Mouse (Mus musculus) cerebellum, postnatal 14 days (tissue): Measurements from ENCODE around the gene Cish.

Experiments
- DNase-seq, 2 experiments: peaks; one replicate each; pipeline ENCODE4 v3.0.0; 2021; ENCODE audit warnings: mixed read lengths in 2 of 2

Gene Cish

DNA sequence AAGGTAGTCTGAATTCAATTTTAAA, at the start of gene Cish:
Gene Cish, plus strand, starts transcription at position 11 of the 25 bp plus-strand sequence.
- DNase-seq = no peak

DNA sequence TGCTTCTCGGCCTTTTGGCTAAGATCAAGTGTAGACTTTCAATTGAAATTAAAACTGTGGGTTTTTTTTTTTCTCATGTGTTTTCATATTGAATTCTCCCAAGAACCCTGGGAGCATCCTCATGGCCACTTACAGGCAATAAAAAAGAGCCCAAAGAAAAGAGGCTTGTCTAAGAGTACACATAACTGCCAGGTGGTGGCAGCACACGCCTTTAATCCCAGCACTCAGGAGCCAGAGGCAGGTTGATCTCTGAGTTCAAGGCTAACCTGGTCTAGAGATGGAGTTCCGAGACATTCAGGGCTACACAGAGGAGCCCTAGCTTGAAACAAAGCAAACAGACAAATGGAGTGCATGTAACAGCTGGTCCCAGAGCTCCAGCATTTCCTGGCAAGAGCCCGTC, 49.7 kb upstream of the Cish start:
- peak; percentile 48 to 52 for DNase-seq

DNA sequence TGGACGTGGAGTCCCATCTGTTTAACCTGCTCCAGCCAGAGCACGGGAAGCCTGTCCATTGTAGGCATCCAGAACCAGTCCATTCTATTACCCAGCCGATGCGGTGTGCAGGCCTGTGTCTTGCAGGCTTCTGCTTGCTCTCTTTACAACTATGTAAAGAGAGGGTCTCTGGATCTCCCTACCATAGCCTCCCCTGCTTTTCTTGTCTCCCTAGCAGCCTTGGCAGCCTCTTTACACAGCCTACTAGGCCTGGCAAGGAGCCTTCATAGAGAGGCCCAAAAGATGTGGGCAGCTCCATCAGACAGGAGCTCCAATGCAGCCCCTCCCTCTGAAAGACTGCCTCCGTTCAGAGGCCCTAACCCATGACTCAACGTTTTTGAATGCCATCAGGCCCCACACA, 46.7 kb upstream of the Cish start:
- DNase-seq = no peak

DNA sequence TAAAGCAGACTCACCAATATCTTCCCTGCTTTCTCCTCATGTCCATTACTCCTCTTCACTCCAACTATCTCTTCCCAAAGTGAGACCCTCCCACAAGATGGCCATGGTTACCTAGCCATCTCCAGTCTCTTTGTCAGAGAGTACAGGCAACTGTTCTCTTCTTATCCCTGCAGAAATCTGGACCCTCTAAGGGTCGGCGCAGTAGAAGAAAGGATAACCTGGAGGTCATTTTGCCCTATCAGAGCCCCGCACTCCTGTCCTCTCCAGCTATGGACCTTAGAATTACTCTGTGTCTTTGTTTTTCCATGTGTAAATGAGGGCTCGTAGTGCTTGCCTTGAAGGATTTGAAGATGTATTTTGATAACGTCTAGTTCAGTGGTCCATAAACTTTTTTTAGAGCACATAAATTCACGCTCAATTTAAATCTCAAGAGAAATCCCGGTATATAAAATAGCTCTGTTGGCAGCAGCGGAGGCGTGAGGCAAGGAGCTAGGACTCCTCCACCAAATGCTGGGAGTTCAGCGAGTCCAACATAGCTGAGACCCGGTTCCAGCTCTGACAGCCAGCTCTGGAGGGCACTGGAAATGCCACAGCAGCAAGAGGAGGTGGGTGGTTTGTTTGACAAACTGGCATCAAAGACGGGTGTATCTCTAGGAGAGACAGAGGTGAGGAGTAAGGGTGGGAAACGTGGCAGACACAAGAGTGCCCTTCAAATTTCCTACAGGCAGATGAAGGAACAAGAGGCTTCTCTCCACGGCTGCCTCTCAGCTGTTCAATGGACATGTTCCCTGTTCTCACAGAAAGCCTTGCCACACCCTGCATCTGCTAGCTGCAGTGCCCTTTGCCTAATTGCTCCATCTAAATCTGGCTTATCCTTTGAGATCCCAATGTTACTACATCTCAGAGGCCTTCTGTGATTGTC, 45.1 kb upstream of the Cish start:
- no peak for DNase-seq

DNA sequence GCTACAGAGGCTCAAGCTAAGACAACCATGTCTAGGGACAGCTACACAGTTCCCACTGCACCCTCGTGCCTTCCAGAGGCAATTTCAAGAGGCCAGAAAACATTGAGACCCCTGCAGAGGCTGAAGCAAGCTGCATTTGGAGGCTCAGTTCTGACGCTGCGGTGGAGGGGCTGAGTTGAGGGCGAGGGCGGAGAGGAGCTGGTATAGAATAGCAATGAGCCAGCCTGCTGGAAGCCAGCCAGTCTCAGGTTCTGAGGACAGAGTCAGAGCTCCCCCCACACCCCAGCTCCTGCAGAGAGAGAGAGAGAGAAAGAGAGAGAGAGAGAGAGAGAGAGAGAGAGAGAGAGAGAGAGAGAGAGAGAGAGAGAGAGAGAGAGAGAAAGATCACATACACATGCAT, 43.7 kb upstream of the Cish start:
- DNase-seq = peak; percentile 65 to 77

DNA sequence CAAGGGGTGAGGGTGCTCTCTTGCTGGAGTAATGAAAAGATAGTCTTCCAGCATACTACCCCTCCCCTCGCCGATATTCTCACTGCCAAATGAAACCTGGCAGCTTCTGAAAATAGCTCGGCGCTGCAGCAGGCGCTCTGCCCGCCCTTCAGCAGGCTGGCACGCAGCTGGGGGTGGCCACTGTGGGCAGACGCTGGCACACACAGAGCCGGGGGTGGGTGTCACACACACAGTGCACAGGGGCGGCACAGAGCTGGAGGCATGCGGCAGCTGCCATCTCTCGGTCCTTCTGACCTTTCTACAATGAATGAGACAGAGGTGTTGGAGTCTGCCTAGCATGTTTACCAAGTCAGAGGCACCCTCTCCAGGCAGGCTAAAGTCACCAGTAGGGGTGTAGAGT, 41.4 kb upstream of the Cish start:
- peak; percentile 86 to 87 for DNase-seq

DNA sequence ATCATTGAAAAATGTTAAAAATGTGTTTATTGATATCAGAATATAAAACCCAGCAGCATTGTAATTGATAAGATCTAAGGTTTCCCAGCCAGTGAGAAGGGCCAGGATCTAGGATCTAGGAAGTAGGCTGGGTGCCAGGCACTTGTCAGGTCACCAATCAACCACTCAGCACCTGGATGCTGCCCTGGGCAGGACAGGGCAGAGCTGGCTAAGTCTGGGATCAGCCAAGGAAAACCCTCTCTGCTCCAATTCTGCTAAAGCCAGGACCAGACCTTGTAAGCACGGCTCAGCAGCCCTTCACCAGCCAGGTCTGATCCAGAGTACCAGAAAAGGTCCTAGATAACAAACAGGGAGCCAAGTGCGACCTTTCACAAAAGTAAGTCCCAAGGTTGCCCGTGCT, 40.9 kb upstream of the Cish start:
- DNase-seq = peak; percentile 59 to 65

DNA sequence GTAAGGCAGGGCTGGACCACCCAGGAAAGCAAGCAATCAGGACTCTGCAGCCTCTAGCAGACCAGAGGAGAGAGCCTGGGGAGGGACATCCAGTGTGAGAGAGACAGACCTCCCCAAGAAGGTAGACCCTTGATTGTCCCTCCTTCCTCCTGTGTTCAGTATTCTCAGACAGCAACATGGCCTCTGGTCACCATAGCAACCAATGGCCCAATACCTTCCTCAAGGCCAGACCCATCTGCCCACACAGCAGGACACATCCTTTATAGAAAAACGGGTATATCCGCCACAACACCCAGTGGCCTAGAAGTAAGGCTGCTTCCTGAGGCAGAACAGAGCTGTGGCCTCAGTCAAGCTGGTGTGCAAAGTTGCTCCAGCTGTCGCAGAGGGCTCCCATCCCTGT, 40.2 kb upstream of the Cish start:
- DNase-seq = peak; percentile 71 to 72

DNA sequence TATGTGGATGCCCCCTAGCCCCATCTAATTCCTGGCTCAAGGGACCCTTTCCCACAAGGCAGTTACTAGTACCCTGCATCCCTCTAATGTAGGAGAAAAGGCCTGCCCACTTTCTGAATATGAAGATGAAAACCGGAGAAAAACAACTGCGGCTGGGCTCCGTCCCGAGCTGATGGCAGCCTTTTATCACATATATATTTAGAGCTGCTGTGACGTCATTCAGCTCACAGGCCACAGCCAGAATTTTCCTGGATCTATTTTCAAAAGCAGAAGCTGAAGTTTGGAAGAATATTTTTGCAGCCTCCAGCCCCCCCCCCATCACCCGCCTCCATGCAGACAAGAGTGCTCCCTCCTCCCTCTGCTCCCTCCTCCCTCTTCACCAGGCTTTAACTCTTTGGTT, 36.3 kb upstream of the Cish start:
- no peak for DNase-seq

DNA sequence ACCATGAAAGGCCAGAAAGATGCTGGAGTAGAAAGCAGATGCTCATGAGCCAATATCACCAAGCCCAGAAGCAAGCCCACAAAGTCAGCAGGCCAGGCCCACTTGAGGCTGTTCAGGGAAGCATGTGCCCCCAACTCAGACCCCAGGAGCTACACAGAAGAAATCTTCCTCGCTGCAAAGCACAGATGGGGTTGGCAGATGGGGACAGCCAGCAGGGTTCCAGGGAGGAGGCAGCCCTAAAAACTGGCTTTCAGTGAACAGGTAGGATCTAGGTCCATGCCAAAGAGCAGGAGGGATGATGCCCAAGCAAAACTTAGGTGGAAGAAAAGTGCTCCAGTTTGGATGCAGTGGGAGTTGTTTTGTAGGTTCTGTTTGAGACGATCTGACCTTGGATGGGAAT, 35.4 kb upstream of the Cish start:
- DNase-seq = peak; percentile 53 to 65

DNA sequence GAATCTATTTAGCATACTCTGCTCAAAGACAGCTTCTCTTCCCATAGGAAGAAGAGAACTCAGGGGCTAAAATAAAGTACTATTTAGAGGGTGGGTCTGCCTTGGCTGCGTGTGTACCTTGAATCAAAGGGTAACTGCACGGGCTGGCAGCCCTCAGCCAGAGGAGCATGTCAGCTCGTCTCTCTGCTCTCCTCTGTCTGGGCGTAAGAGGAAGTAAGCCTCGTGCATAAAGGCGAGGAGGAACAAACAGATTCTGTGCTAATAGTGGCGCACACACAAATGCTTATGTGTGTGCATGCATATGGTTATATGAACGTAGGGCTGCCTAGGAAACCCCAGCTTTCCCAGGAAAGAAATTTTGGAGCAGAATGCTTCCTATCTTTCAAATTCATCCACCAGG, 35.0 kb upstream of the Cish start:
- no peak for DNase-seq

DNA sequence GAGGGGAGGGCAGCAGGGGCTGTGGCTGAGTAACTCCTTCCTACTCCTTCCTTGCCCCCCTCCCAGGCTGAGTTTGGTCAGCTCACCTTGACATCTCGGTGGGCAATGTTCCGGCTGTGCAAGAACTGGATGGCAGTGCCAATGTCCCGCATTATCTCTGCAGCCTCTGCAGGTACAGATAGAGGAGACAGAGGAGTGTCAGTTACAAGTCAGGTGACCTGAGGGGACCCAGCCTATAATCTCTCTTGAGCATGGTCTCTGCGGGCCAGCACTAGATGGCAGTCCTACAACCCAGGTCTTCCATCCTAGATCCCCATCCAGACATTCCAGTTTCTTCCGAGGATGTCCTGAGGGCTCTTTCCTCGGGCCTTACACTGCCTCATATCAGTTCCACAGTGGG, 34.0 kb upstream of the Cish start:
- no peak for DNase-seq

DNA sequence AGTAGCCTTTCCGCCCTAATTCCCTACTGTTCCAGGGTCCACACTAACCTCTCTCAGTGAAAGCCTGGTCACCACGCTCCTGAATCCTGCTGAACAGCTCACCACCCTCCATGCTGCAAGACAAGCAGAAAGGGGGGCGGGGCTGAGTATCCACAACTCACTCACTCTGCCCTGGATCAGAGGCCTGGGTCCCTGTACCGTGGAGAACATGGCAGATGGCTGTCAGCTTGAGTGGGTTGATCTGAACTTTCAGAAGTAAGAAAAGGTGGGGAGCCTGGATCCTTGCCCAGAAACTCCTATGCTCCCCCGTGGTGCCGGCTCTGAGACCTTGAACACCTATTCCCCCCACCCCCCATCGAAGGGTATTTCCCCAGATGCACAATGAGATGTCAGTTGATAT, 33.5 kb upstream of the Cish start:
- no peak for DNase-seq

DNA sequence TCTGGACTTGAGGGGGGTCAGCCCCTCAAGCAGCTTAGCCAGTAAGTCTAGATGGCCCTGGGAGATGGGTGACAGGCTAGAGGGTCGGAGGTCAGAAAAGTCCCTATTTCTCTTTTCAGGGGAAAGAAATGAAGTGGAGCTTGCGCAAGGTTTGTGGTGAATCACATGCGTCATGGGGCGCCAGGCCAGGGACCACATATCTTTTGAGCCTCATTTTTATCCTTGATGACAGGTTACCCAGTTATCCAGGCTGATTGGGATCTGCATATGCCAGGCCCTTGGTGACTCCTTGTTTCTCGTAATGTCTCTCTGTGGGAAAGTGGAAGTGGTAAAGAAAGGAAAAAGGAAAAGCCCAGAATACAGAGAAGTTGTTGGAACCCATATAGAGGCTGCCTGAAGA, 31.9 kb upstream of the Cish start:
- DNase-seq = no peak

DNA sequence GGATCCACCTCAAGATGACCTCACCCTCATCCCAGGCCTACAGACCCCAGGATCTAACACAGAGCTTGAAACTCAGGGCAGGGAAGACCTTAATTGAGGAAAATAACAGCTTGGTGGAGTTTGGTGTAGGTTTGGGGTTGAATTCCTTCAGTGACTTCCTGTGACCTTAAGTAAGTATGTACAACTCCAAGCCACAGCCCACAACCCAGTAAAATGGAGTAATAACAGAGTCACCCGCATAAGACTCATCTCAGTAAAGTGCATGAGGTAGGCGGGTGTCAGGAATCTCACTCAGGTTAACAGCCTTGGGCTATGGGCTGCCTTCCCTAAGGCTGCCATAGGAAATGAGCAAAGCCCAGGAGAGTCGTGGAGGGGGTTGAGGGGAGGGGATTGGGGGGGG, 31.1 kb upstream of the Cish start:
- no peak for DNase-seq

DNA sequence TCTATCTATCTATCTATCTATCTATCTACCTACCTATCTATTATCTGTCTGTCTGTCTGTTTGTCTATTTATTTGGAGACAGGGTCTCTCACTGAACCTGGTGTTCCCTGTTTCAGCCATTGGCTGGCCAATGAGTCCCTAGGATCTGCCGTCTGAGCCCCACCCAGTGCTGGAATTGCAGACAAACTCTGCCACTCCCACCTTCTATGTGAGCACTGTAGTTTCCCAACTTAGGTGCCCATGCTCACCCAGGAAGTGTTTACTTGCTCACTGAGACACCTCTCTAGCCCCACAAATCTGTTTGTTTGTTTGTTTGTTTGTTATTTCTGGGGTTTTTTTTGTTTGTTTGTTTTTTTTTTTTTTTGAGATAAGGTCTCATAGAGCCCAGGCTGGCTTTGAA, 28.8 kb upstream of the Cish start:
- DNase-seq = no peak

DNA sequence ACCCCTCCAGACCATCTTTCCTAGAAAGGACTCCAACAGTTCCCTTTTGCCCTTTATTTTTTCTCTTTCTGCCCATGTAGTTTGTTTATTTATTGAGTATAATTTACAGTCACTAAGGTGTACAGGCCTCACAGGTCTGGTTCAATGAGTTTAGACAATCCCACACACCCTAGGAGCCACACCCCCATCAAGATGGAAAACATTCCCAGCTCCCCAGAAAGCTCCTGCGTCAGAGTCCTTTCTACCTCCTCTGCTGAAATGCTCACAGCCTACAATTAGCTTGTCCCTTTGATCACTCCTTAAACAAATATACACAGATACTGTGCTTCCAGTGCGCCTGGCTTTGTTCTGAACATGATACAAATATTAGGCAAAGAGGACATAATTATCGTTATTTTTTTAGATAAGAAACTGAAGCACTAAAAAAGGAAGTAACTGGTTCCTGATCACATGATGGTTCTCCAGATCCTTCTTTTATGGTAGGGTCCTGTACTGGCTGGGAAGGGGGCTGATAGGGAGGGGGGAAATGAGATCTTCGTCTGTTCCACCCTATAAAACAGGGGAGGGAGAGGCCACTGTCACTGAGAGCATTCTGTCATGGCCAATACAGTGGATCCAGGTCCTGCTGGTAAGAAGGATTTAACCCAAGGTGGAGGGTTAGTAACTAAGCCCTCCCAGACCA, 28.0 kb upstream of the Cish start:
- no peak for DNase-seq

DNA sequence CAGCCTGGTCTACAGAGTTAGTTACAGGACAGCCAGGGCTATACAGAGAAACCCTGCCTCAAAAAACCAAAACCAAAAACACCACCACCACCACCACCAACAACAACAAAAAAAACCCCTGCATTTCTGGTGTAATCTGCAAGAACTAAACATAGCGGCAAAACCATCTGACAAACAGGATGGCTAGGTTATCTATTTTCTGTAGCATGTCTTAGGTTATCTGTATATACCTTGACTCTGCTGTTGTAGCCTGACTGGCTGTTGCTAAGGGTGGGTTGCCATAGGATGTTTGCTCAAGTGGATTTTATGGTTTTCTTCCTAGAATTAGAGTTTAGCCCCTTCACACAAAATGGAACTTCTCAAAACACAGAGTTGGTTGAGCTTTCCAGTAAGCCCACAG, 26.1 kb upstream of the Cish start:
- no peak for DNase-seq

DNA sequence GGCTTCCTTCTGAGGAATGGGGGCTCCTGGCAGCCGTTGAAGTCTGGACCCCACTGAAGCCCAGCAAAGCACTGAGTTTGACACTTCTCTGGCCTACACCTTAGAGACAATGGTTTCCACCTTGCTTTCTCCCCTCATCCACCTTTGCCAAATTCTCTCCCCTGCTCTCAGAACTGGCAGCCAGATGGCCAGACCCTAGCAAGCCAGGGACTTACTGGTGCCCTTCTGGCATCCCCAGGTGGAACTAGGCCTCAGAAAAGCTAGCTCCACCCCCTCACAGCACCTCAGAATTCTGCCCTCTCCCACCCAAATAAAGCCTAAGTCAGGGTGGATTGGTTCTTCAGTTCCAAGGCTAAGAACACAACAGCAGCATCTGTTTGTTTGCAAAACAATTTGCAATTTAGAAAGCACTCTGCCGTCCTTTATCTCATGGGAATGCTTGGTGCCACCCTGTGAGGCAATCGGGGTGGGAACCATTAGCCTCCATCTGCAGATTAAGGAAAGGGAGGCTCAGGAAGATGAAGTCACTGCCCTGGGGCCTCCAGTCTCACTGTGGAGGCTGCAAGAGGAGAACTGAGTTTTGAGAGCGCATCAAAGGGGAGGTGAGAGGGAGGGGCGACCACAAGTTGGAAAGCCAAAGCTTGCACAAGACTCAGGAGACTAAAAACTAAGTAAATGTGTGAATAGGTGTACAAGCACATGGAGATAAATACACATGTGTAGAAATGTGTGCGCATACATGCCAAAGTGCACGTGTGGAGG, 24.5 kb upstream of the Cish start:
- no peak for DNase-seq

DNA sequence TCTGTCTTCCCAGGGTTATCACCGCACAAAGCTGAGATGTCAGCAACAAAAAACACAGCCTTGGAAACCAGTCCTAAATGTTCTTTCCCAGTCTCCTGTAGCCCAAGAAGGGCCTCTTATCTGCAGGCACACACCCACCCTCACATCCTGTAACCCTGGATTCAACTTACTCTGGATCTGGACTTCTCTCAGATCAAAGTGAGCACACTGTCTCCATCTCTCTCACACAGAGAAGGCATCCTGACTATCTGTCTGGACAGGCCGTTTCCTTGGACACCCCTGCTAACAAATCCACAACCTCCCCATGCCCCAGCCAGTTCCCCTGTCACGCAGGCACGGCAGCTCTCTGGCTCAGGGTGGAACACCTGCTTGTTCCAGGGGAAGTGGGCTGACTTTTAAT, 23.5 kb upstream of the Cish start:
- no peak for DNase-seq

DNA sequence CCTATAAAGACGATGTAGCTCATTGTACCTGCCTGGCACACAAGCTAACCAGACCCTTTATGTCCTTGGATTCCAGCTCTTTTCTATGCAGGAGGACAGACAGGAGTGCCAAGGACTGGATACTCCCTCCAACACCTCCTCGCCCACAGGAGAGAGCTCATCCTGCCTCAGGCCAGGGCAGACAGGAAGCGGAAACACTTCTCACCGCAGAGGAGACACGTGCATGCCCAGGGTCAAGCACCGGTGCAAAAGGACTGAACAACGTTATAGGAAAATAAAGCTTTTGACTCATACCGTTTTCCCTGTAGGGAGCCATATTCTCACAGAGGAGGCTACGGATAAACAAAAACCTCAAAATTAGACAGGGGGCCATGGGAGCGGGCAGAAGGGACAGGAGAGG, 22.6 kb upstream of the Cish start:
- DNase-seq = no peak

DNA sequence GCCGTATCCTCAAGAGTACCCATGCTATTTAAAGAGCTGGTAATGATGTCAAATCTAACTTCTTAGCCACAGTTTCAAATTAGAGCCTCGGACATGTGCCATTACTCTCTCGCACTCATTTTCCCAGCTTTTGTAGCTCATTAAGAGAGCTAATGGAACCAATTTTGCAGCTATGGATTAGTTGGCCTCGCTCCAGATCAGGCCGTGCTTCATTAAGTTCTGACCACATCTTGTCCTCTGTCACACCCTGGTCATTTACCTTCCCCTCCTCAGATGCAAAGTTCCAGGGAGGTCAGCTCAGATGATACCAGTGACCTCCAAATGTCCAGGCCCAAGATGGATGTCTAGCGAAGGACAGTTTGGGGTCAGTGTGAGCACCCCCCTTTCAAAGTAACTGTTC, 21.1 kb upstream of the Cish start:
- DNase-seq = no peak

DNA sequence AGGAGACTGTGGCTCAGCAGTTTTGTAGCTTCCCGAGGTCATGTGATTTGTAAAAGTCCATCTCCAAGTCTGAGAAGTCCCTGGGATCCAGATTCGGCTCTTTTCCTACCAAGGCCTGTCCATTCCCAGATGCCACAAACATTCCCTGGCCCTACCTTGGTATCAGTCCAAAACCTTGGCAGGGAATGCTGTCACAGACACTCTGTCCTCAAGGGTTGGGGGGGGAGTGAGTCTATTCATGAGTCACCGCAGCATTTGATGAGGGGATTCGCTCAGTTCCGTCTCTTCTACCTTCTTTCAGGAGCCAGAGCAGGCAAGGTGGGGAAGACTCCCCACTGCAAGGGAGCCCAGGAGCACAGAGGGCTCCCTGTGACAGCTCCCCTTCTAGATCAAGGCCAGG, 20.1 kb upstream of the Cish start:
- peak in 1 of 2 experiments; percentile 52 for DNase-seq

DNA sequence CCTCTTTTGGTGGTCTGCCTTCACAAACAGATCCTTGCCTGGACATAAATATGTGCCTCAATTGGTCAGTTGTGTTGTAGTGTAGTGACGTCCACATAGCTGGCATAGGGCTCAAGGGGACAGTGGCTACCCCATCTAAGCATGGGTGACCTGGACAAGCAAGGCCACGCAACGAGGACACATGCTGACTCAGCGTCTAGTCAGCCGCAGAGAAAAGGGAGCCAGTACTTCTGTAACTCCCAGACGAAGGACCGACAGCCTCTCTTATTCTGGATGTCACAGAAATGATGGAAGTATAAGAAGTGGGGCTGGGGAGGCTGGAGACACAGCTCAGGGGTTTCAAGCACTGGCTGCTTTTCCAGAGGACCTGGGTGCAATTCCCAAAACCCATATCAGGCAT, 18.2 kb upstream of the Cish start:
- no peak for DNase-seq

DNA sequence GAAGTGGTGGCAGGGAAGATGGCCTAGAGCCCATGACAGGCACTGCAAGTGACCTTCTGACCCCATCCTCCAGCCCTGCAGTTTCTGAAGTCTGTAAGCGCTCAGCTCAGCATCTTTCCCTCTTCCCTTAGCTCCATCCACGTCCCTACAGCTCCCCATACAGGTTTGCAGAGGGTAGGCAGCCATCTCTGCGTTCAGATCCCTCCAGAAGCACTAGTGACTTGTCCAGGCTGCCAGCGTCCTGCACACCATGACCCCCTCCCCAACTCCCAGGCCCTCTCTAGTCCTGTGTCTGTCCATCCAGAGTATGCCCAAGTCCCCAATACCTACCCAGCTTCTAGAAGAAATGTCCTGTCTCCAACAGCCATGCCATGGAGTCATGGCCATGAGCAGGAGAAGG, 17.7 kb upstream of the Cish start:
- DNase-seq = peak; percentile 56 to 60
